Mouse (Mus musculus): ENCODE results near the gene Hoxd3.

Gene Hoxd3

GRCm38 (mm10) chr2:74693432-74693827 is 18.3 kb upstream of the Hoxd3 start:
- DNase-seq: no peak

- DNase-seq: no peak
Measured at GRCm38 (mm10) chr2:74694066-74694465, 17.7 kb upstream of the Hoxd3 start.

GRCm38 (mm10) chr2:74695383-74695782 is 16.3 kb upstream of the Hoxd3 start:
- DNase-seq: no peak

- DNase-seq: no peak
Measured at GRCm38 (mm10) chr2:74695813-74696430, 15.8 kb upstream of the Hoxd3 start.

GRCm38 (mm10) chr2:74696442-74697335 is 15.0 kb upstream of the Hoxd3 start:
- no peak for DNase-seq

- no peak for DNase-seq
Measured at GRCm38 (mm10) chr2:74697567-74698121, 14.1 kb upstream of the Hoxd3 start, which contains the start of gene Hoxd9. Gene Hoxd9, plus strand, starts transcription at chr2:74697727.

GRCm38 (mm10) chr2:74698201-74699052 is 13.3 kb upstream of the Hoxd3 start:
- DNase-seq: no peak

- DNase-seq: no peak
Measured at GRCm38 (mm10) chr2:74699053-74699430, 12.7 kb upstream of the Hoxd3 start.

GRCm38 (mm10) chr2:74699664-74700545 is 11.8 kb upstream of the Hoxd3 start:
- no peak for DNase-seq

GRCm38 (mm10) chr2:74700546-74701112 is 11.1 kb upstream of the Hoxd3 start:
- no peak for DNase-seq

- DNase-seq: peak; percentile 73 to 78
Measured at GRCm38 (mm10) chr2:74701949-74702819, 9.5 kb upstream of the Hoxd3 start.

- no peak for DNase-seq
Measured at GRCm38 (mm10) chr2:74702820-74703219, 8.9 kb upstream of the Hoxd3 start.

GRCm38 (mm10) chr2:74703317-74703716 is 8.4 kb upstream of the Hoxd3 start:
- no peak for DNase-seq

GRCm38 (mm10) chr2:74703720-74704392 is 7.9 kb upstream of the Hoxd3 start:
- DNase-seq: no peak

- DNase-seq: no peak
Measured at GRCm38 (mm10) chr2:74704393-74704998, 7.2 kb upstream of the Hoxd3 start, which contains the start of gene Hoxd8. Gene Hoxd8, plus strand, starts transcription at chr2:74704615.

GRCm38 (mm10) chr2:74704999-74705466 is 6.7 kb upstream of the Hoxd3 start:
- DNase-seq: no peak

GRCm38 (mm10) chr2:74705467-74706089 is 6.1 kb upstream of the Hoxd3 start:
- DNase-seq: no peak

- DNase-seq: no peak
Measured at GRCm38 (mm10) chr2:74706393-74706960, 5.2 kb upstream of the Hoxd3 start.

All from cerebellum, postnatal 36 days (tissue).